In the genomic region with DNA sequence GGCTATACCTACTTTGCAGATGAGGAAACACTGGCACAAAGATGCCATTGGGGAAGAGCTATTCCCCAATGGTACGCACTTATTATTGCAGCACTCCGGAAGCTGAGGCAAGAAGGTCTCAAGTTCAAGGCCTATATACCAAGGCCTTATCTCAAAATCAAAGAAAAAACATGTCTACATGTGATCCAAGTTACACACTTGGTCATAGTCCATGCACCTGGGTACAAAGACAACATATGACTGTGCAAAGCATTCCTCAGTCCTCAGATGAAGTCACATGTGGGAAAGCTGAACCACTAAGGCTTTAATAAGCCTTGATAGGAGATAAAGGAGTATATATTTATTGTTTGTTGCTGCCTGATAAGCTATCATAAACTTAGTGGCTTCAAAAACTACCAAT, we compare ENCODE assay signal across 25 mouse cellular contexts.
"Had no signal": no experiment of that assay in that cellular context is flagged by ENCODE, and none has a peak within 500 bp of the region (broad histone marks: within the 10 kb centered on the region; RNA-seq: fewer than 3 reads in every experiment).

No protein-coding gene starts in this region.

- H3K36me3 ChIP-seq: heart, embryonic 10.5 days; heart, embryonic 13.5 days; heart, embryonic 15.5 days; hindbrain, embryonic 13.5 days; hindbrain, embryonic 15.5 days; limb, embryonic 13.5 days; limb, embryonic 15.5 days; liver, embryonic 13.5 days; liver, embryonic 15.5 days had no signal

- H3K9me3 ChIP-seq: heart, embryonic 10.5 days; heart, embryonic 13.5 days; heart, embryonic 15.5 days; hindbrain, embryonic 13.5 days; hindbrain, embryonic 15.5 days; limb, embryonic 13.5 days; limb, embryonic 15.5 days; liver, embryonic 13.5 days; liver, embryonic 15.5 days had no signal

- H3K27ac ChIP-seq: heart, embryonic 10.5 days; heart, embryonic 13.5 days; heart, embryonic 15.5 days; hindbrain, embryonic 13.5 days; hindbrain, embryonic 15.5 days; hindbrain, postnatal 0 days; layer of hippocampus, adult 2 months; limb, embryonic 13.5 days; limb, embryonic 15.5 days; liver, embryonic 13.5 days; liver, embryonic 15.5 days had no signal

- H3K9ac ChIP-seq: forebrain, postnatal 0 days; heart, embryonic 13.5 days; heart, embryonic 15.5 days; hindbrain, embryonic 13.5 days; hindbrain, embryonic 15.5 days; limb, embryonic 13.5 days; limb, embryonic 15.5 days; liver, embryonic 13.5 days; liver, embryonic 15.5 days had no signal

- H3K4me1 ChIP-seq: heart, embryonic 10.5 days; heart, embryonic 13.5 days; hindbrain, embryonic 13.5 days; hindbrain, embryonic 15.5 days; limb, embryonic 13.5 days; limb, embryonic 15.5 days had no signal

- DNase-seq: forebrain, postnatal 0 days; gastrocnemius, postnatal 14 days; gastrocnemius, postnatal 36 days; heart, adult 18-20 months; heart, postnatal 14 days; heart, postnatal 36 days; kidney, adult 18-20 months; kidney, adult 8-10 months; kidney, postnatal 10 days; kidney, postnatal 25 days; kidney, postnatal 4 days; layer of hippocampus, adult 9-11 months; layer of hippocampus, postnatal 36 days; left cerebral cortex, postnatal 4 days; liver, embryonic 13.5 days had no signal

- H3K27me3 ChIP-seq: heart, embryonic 13.5 days; heart, embryonic 15.5 days; hindbrain, embryonic 13.5 days; hindbrain, embryonic 15.5 days; limb, embryonic 15.5 days; liver, embryonic 13.5 days; liver, embryonic 15.5 days had no signal

- ATAC-seq: forebrain, postnatal 0 days; hindbrain, postnatal 0 days had no signal

- H3K4me2 ChIP-seq: heart, embryonic 13.5 days; heart, embryonic 15.5 days; hindbrain, embryonic 13.5 days; hindbrain, embryonic 15.5 days; limb, embryonic 13.5 days; limb, embryonic 15.5 days; liver, embryonic 13.5 days; liver, embryonic 15.5 days had no signal

- H3K4me3 ChIP-seq: heart, embryonic 10.5 days; heart, embryonic 13.5 days; heart, embryonic 15.5 days; hindbrain, embryonic 13.5 days; hindbrain, embryonic 15.5 days; layer of hippocampus, adult 2 months; limb, embryonic 13.5 days; limb, embryonic 15.5 days; liver, embryonic 13.5 days; liver, embryonic 15.5 days had no signal
